Mouse (Mus musculus) B cell, adult (primary cell): ENCODE results near the gene Tnnt3. TPM values are rescaled to one million over a fixed set of nuclear protein-coding genes. Genes with fewer than 3 reads are reported as not detected.

ENCODE experiments used
- total RNA-seq: library from RNA; stranded (reverse); gene quantifications from 4 replicates; pipeline ENCODE4 v1.2.4, GENCODE M21; 2023; ENCODE audit not compliant: inconsistent age

Gene Tnnt3
- 27.0 to 41.7 TPM (median 32.3 TPM) in 4 replicates for total RNA-seq

GRCm38 (mm10) chr7:142498575-142498974 is at the start of gene Tnnt3:
TSS of gene Tnnt3 (plus strand) at chr7:142498836.

GRCm38 (mm10) chr7:142460636-142461077 is 38.0 kb upstream of the Tnnt3 start, which contains the start of gene Lsp1:
TSS of gene Lsp1 (plus strand) at chr7:142460809.

GRCm38 (mm10) chr7:142532671-142533058 is 34.0 kb downstream of the Tnnt3 start, which contains the start of gene Mrpl23:
TSS of gene Mrpl23 (plus strand) at chr7:142532686.

Other genes starting within 250 kb of the Tnnt3 start
- gene Gm2431, start 240.5 kb upstream of the Tnnt3 start, total RNA-seq, result not detected in 4 replicates
- gene Gm4559, start 224.5 kb upstream of the Tnnt3 start, total RNA-seq, result not detected in 4 replicates
- not detected in 4 replicates for gene Krtap5-1, start 201.7 kb upstream of the Tnnt3 start, total RNA-seq
- not detected in 4 replicates for gene Krtap5-4, start 195.3 kb upstream of the Tnnt3 start, total RNA-seq
- not detected in 4 replicates for gene Ifitm10, start 125.1 kb upstream of the Tnnt3 start, total RNA-seq
- 1.1 TPM in 1 of 4 replicates, not detected in the others for gene Gm49369, start 116.2 kb upstream of the Tnnt3 start, total RNA-seq
- 73.4 to 77.8 TPM (median 75.5 TPM) in 4 replicates for gene Ctsd, start 110.8 kb upstream of the Tnnt3 start, total RNA-seq
- gene Syt8, start 64.0 kb upstream of the Tnnt3 start, total RNA-seq, result not detected in 4 replicates
- gene Tnni2, start 57.0 kb upstream of the Tnnt3 start, total RNA-seq, result 2.8 to 8.6 TPM (median 4.6 TPM) in 4 replicates
- 819 to 878 TPM (median 864 TPM) in 4 replicates for gene Lsp1, start 38.0 kb upstream of the Tnnt3 start, total RNA-seq
- 13.5 to 17.6 TPM (median 15.9 TPM) in 4 replicates for gene Mrpl23, start 33.9 kb downstream of the Tnnt3 start, total RNA-seq
- not detected in 4 replicates for gene Igf2, start 168.0 kb downstream of the Tnnt3 start, total RNA-seq
- not detected in 4 replicates for gene Gm49394, start 171.1 kb downstream of the Tnnt3 start, total RNA-seq
- not detected in 4 replicates for gene Ins2, start 244.5 kb downstream of the Tnnt3 start, total RNA-seq